Mouse (Mus musculus) megakaryocyte progenitor cell, adult 5-6 weeks (primary cell): Measurements from ENCODE around the gene Fam57b. TPM values are rescaled to one million over a fixed set of nuclear protein-coding genes. Genes with fewer than 3 reads are reported as not detected.

Source experiments
- ATAC-seq: replicated peaks from 2 replicates; pipeline ENCODE4 v1.8.0; 2016; ENCODE audit warnings: mild to moderate bottlenecking, moderate TSS enrichment, inconsistent platforms; ENCODE audit not compliant: poor library complexity
- total RNA-seq, 2 experiments: library from RNA; stranded (forward) in 1 of 2; stranded (reverse) in 1 of 2; fragments of 157-497, 149-512 nt in 1 of 2; fragments of 200-1000 nt in 1 of 2; gene quantifications; 2 replicates each; pipeline versions ENCODE4 v1.2.3 to v1.2.4; 2015 to 2017

Fam57b gene
- total RNA-seq, 2 experiments from 2014 or later = not detected

- ATAC-seq = no peak
Measured at GRCm38 (mm10) chr7:126822741-126823140, 25.3 kb downstream of the Fam57b start.

- no peak for ATAC-seq
Measured at GRCm38 (mm10) chr7:126823202-126823711, 25.8 kb downstream of the Fam57b start.

GRCm38 (mm10) chr7:126823940-126824339, 26.5 kb downstream of the Fam57b start:
- no peak for ATAC-seq

GRCm38 (mm10) chr7:126825403-126825802, 27.9 kb downstream of the Fam57b start:
- peak; percentile 59 for ATAC-seq

GRCm38 (mm10) chr7:126825952-126826351, 28.5 kb downstream of the Fam57b start:
- no peak for ATAC-seq

GRCm38 (mm10) chr7:126831539-126831938, 34.1 kb downstream of the Fam57b start, which contains the start of gene 4930451I11Rik:
4930451I11Rik (minus strand) TSS chr7:126831639.
- no peak for ATAC-seq

- peak; percentile 96 for ATAC-seq
Measured at GRCm38 (mm10) chr7:126832036-126832598, 34.6 kb downstream of the Fam57b start.

- ATAC-seq = no peak
Measured at GRCm38 (mm10) chr7:126833294-126833693, 35.8 kb downstream of the Fam57b start.

- no peak for ATAC-seq
Measured at GRCm38 (mm10) chr7:126843276-126843675, 45.8 kb downstream of the Fam57b start.

- ATAC-seq = no peak
Measured at GRCm38 (mm10) chr7:126845516-126845915, 48.0 kb downstream of the Fam57b start.

- no peak for ATAC-seq
Measured at GRCm38 (mm10) chr7:126847116-126847420, 49.6 kb downstream of the Fam57b start, which contains the start of gene Doc2a. Doc2a (plus strand) TSS chr7:126847416.

- ATAC-seq = no peak; the same call in 1 of the 2 replicates
Measured at GRCm38 (mm10) chr7:126847421-126848398, 50.2 kb downstream of the Fam57b start.

GRCm38 (mm10) chr7:126848794-126849193, 51.3 kb downstream of the Fam57b start:
- 0 out of 2 replicates have a peak, but pooled peaks have one; percentile 2 for ATAC-seq

- no peak for ATAC-seq
Measured at GRCm38 (mm10) chr7:126850161-126850560, 52.7 kb downstream of the Fam57b start.

- no peak for ATAC-seq
Measured at GRCm38 (mm10) chr7:126851192-126851591, 53.7 kb downstream of the Fam57b start.

GRCm38 (mm10) chr7:126853454-126853853, 56.0 kb downstream of the Fam57b start:
- ATAC-seq = no peak

GRCm38 (mm10) chr7:126855641-126856040, 58.2 kb downstream of the Fam57b start:
- no peak for ATAC-seq

GRCm38 (mm10) chr7:126856741-126857420, 59.4 kb downstream of the Fam57b start:
- ATAC-seq = no peak

GRCm38 (mm10) chr7:126860987-126861386, 63.5 kb downstream of the Fam57b start:
- ATAC-seq = no peak

- ATAC-seq = peak; percentile 89
Measured at GRCm38 (mm10) chr7:126861429-126862130, 64.1 kb downstream of the Fam57b start, which contains the start of gene Hirip3. Hirip3 (plus strand) TSS chr7:126861972.
